8 mouse cellular contexts compared by ENCODE assay signal in the genomic region with DNA sequence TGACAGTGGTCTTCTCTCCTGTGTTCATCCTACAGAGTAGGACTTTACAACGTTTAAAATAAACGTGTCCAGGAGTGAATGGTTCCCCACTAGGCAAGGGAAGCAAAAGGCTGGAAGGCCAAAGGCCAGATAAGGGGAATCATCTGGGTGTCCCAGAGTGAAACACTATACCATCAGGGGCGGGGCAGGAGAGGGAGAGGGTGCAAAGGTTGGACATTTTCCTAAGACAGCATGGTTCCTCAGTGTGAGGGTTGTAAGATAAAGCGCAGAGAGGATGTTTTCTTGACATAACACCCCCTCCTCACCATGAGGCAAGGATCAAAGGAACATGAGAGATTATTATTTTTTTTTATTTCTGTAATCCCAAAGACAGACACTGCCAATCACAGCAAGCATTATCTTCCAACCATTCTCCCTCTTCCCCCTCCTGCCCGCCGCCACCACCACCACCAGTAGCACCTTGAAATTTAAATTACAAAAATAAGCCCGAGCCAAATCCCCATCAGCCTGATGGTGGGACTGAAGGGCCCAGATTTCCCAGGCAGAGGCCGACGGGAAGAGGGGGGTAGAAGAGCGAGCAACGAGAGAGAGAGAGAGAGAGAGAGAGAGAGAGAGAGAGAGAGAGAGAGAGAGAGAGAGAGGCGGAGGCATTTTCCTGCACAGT. TPM values are rescaled to one million over a fixed set of nuclear protein-coding genes. Genes with fewer than 3 reads are reported as not detected.
A peak's percentile ranks its signal among the peaks of the same experiment; 100 is the strongest.
DNase-seq lines count a peak whose midpoint lies in the region; ATAC-seq lines count a peak whose summit lies in the region.

No protein-coding gene starts in this region.

- H3K9ac ChIP-seq in lung, embryonic 15.5 days = peak overlapping the region; percentile 62
- peak overlapping the region; percentile 79 for H3K9ac ChIP-seq in hindbrain, embryonic 14.5 days
- peak overlapping the region; percentile 84 for H3K9ac ChIP-seq in midbrain, embryonic 16.5 days (ENCODE audit: low read depth, low read length)

- peak overlapping the region; percentile 62 for H3K4me3 ChIP-seq in lung, embryonic 15.5 days
- peak overlapping the region; percentile 64 for H3K4me3 ChIP-seq in hindbrain, embryonic 14.5 days (replicated peaks; ENCODE audit: low read length)
- peak overlapping the region; percentile 64 for H3K4me3 ChIP-seq in midbrain, embryonic 16.5 days (ENCODE audit: low read depth, low read length)

- 10% methylated on average over 9 of the region's 12 CpGs for WGBS in lung, embryonic 15.5 days
- 15% methylated on average over 7 of the region's 12 CpGs for WGBS in hindbrain, embryonic 14.5 days
- 11% methylated on average over 10 of the region's 12 CpGs for WGBS in midbrain, embryonic 16.5 days

- no peaks in the 10 kb centered on the region for H3K36me3 ChIP-seq in lung, embryonic 15.5 days
- no peaks in the 10 kb centered on the region for H3K36me3 ChIP-seq in hindbrain, embryonic 14.5 days (replicated peaks; ENCODE audit: control insufficient read depth, insufficient read depth)
- H3K36me3 ChIP-seq in midbrain, embryonic 16.5 days (ENCODE audit: control insufficient read depth, insufficient read depth, low read length) = no peaks in the 10 kb centered on the region

- ATAC-seq in lung, embryonic 15.5 days (ENCODE audit: borderline replicate concordance, extremely low read depth, low FRiP score, low TSS enrichment) = peak; percentile 54; the same call in 1 of the 2 replicates
- peak; percentile 35 for ATAC-seq in hindbrain, embryonic 14.5 days (ENCODE audit: low FRiP score)
- ATAC-seq in midbrain, embryonic 16.5 days = peak; percentile 55
- no peak for ATAC-seq in activated CD4-positive, CD25-positive, alpha-beta regulatory T cell, adult 4 months

- H3K27ac ChIP-seq in lung, embryonic 15.5 days = peak overlapping the region; percentile 74; the same call in 1 of the 2 replicates
- H3K27ac ChIP-seq in hindbrain, embryonic 14.5 days = peak overlapping the region; percentile 89
- H3K27ac ChIP-seq in midbrain, embryonic 16.5 days (ENCODE audit: low read length) = peak overlapping the region; percentile 93

- no peaks in the 10 kb centered on the region for H3K9me3 ChIP-seq in lung, embryonic 15.5 days
- no peaks in the 10 kb centered on the region for H3K9me3 ChIP-seq in hindbrain, embryonic 14.5 days (ENCODE audit: control insufficient read depth, low read length)
- H3K9me3 ChIP-seq in midbrain, embryonic 16.5 days (replicated peaks; ENCODE audit: control insufficient read depth, low read length, poor library complexity, severe bottlenecking) = no peaks in the 10 kb centered on the region

- H3K4me1 ChIP-seq in lung, embryonic 15.5 days = no peaks in the 10 kb centered on the region
- H3K4me1 ChIP-seq in hindbrain, embryonic 14.5 days (replicated peaks; ENCODE audit: control insufficient read depth, insufficient read depth, low read length) = 0 out of 2 replicates have a peak, but pooled peaks cover 2% of the 10 kb centered on the region
- H3K4me1 ChIP-seq in midbrain, embryonic 16.5 days (ENCODE audit: control insufficient read depth, insufficient read depth, low read length) = no peaks in the 10 kb centered on the region

- peak; percentile 5 for DNase-seq in cerebellum, adult 9-11 months
- DNase-seq in cerebellum, adult 9-10 months = no peak
- no peak for DNase-seq in lung, postnatal 36 days
- no peak for DNase-seq in hindbrain, embryonic 14.5 days (ENCODE audit: low spot score)
- DNase-seq in layer of hippocampus, adult 9-11 months = no peak

- H3K4me2 ChIP-seq in lung, embryonic 15.5 days = peak overlapping the region; percentile 65
- peak overlapping the region; percentile 60 for H3K4me2 ChIP-seq in hindbrain, embryonic 14.5 days (replicated peaks)
- H3K4me2 ChIP-seq in midbrain, embryonic 16.5 days (ENCODE audit: low read length) = peak overlapping the region; percentile 66

- no peaks in the 10 kb centered on the region for H3K27me3 ChIP-seq in lung, embryonic 15.5 days
- H3K27me3 ChIP-seq in hindbrain, embryonic 14.5 days (ENCODE audit: control insufficient read depth, insufficient read depth, low read length) = no peaks in the 10 kb centered on the region
- no peaks in the 10 kb centered on the region for H3K27me3 ChIP-seq in midbrain, embryonic 16.5 days (ENCODE audit: control insufficient read depth, insufficient read depth, low read depth, low read length)

RNA-seq across cellular contexts. Expression of a gene that starts 1.4 kb away (rescaled TPM):
- polyA plus RNA-seq in lung, embryonic 15.5 days (2015; fragmentation: Nextera tagmentation; extraction: Ambion mirVana) = 28.4 and 31.1 TPM in 2 replicates
- polyA plus RNA-seq in hindbrain, embryonic 14.5 days (2014; fragmentation: Nextera tagmentation; extraction: Ambion mirVana) = 37.3 and 40.8 TPM in 2 replicates
- polyA plus RNA-seq in midbrain, embryonic 16.5 days (2015; fragmentation: Nextera tagmentation; extraction: Ambion mirVana) = 39.5 and 44.5 TPM in 2 replicates
- polyA plus RNA-seq in activated CD4-positive, CD25-positive, alpha-beta regulatory T cell, adult 4 months (2017; shearing (Covaris generic)) = not detected

RNA-seq across cellular contexts. Expression of a gene that starts 20.8 kb away (rescaled TPM):
- polyA plus RNA-seq in lung, embryonic 15.5 days (2015; fragmentation: Nextera tagmentation; extraction: Ambion mirVana) = 16.1 and 19.4 TPM in 2 replicates
- 35.9 and 36.9 TPM in 2 replicates for polyA plus RNA-seq in hindbrain, embryonic 14.5 days (2014; fragmentation: Nextera tagmentation; extraction: Ambion mirVana)
- 35.3 and 36.5 TPM in 2 replicates for polyA plus RNA-seq in midbrain, embryonic 16.5 days (2015; fragmentation: Nextera tagmentation; extraction: Ambion mirVana)
- polyA plus RNA-seq in activated CD4-positive, CD25-positive, alpha-beta regulatory T cell, adult 4 months (2017; shearing (Covaris generic)) = 1 to 10 TPM; 4.8 to 5.5 TPM

Comparison
In these comparisons a context has a peak if more than half of its experiments do, and no peak if none do; other contexts are left out.
1. RNA of a gene that starts 1.4 kb away (polyA plus RNA-seq): 39.5 to 44.5 TPM in midbrain, embryonic 16.5 days, 37.3 to 40.8 TPM in hindbrain, embryonic 14.5 days and 28.4 to 31.1 TPM in lung, embryonic 15.5 days; not detected in activated CD4-positive, CD25-positive, alpha-beta regulatory T cell, adult 4 months; every median in the first group is over 10 times any median in the second.
2. Peak in every context shown above with its lines, with median percentiles within 50 percentile points of each other: H3K27ac ChIP-seq, H3K4me2 ChIP-seq, H3K4me3 ChIP-seq and H3K9ac ChIP-seq.